Mouse (Mus musculus): ENCODE measurements around the gene Tmem229b. TPM values are rescaled to one million over a fixed set of nuclear protein-coding genes. Genes with fewer than 3 reads are reported as not detected.
"Not testable (repeated sequence)": the region's sequence is repeated elsewhere in the genome, so short reads cannot be mapped to it uniquely, and the experiment has no call there.

Tmem229b gene
- polyA plus RNA-seq, 1 experiment from 2014 or later: 3.9 TPM

DNA sequence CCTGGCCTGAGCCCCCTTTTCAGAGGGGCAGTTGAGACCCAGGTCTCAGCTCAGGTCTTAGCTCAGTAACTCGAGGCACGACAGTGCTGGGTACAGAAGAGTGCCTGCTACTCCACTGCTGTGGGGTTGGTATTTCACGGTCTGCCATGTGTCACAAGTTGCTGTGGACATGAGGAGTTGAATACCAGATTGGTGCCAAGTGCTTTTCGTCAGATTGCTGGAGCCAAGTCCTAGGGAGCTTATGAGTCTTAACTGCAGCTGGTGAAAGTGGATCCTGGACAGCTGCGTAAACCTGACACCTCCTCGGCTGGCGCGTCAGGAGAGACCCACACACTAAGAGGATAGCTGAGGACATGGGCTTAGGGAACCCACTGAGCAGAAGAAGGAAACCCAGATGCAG lies 37.2 kb upstream of the Tmem229b start:
- DNase-seq (ENCODE audit: low spot score): peak; percentile 16
- 0 out of 2 replicates have a peak, but pooled peaks have one; percentile 59 for ATAC-seq (replicated peaks; ENCODE audit: insufficient number of reproducible peaks, low FRiP score, low TSS enrichment, low read depth)
- Histone ChIP-seq H3K9me3 (replicated peaks; ENCODE audit: control insufficient read depth, low read length) (no peaks in the 10 kb centered on the region), H3K4me1 (ENCODE audit: control insufficient read depth, insufficient read depth, low read length) (no peaks in the 10 kb centered on the region), H3K4me2 (ENCODE audit: low read depth, low read length) (no peak overlapping the region), H3K9ac (replicated peaks; ENCODE audit: low read length) (no peak overlapping the region), H3K4me3 (ENCODE audit: low read depth, low read length) (no peak overlapping the region), H3K27ac (replicated peaks; ENCODE audit: low read depth, low read length) (no peak overlapping the region), H3K27me3 (ENCODE audit: control insufficient read depth, insufficient read depth, low read length) (no peaks in the 10 kb centered on the region), H3K36me3 (replicated peaks; ENCODE audit: control insufficient read depth, insufficient read depth, low read depth, low read length) (no peaks in the 10 kb centered on the region)
- WGBS: 69% methylated on average over 8 of the region's 8 CpGs

DNA sequence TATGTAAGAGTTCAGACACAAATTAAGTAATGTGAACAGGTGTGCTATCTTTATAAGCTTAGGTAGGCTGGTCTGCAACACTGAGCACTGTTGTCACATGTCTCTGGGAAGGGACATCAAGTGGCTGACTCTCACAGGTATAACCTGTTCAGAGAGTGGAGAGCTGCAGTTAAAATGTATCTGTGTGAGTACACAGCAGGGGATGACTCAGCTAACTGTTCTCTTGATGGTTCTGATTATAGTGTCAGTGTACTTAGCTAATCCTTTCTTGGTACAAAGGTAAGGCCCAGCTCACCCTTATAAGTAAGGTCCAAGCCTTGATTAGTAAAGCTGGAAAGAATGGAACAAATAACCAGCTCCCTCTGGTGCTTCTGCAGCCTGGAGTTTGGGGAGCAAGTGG lies 34.0 kb upstream of the Tmem229b start:
- no peak overlapping the region for H3K4me2 ChIP-seq (ENCODE audit: low read depth, low read length)
- H3K9me3 ChIP-seq (replicated peaks; ENCODE audit: control insufficient read depth, low read length): no peaks in the 10 kb centered on the region
- H3K36me3 ChIP-seq (replicated peaks; ENCODE audit: control insufficient read depth, insufficient read depth, low read depth, low read length): no peaks in the 10 kb centered on the region
- no peak overlapping the region for H3K4me3 ChIP-seq (ENCODE audit: low read depth, low read length)
- no peak overlapping the region for H3K27ac ChIP-seq (replicated peaks; ENCODE audit: low read depth, low read length)
- H3K4me1 ChIP-seq (ENCODE audit: control insufficient read depth, insufficient read depth, low read length): no peaks in the 10 kb centered on the region
- DNase-seq (ENCODE audit: low spot score) (no peak), ATAC-seq (replicated peaks; ENCODE audit: insufficient number of reproducible peaks, low FRiP score, low TSS enrichment, low read depth) (no peak)
- no peaks in the 10 kb centered on the region for H3K27me3 ChIP-seq (ENCODE audit: control insufficient read depth, insufficient read depth, low read length)
- no peak overlapping the region for H3K9ac ChIP-seq (replicated peaks; ENCODE audit: low read length)

GRCm38 (mm10) chr12:79040201-79040827 lies 32.9 kb upstream of the Tmem229b start:
- Histone ChIP-seq H3K36me3 (replicated peaks; ENCODE audit: control insufficient read depth, insufficient read depth, low read depth, low read length) (no peaks in the 10 kb centered on the region), H3K27me3 (ENCODE audit: control insufficient read depth, insufficient read depth, low read length) (no peaks in the 10 kb centered on the region), H3K4me3 (ENCODE audit: low read depth, low read length) (no peak overlapping the region), H3K9ac (replicated peaks; ENCODE audit: low read length) (no peak overlapping the region), H3K27ac (replicated peaks; ENCODE audit: low read depth, low read length) (no peak overlapping the region), H3K9me3 (replicated peaks; ENCODE audit: control insufficient read depth, low read length) (no peaks in the 10 kb centered on the region), H3K4me2 (ENCODE audit: low read depth, low read length) (no peak overlapping the region), H3K4me1 (ENCODE audit: control insufficient read depth, insufficient read depth, low read length) (no peaks in the 10 kb centered on the region)
- no peak for ATAC-seq (replicated peaks; ENCODE audit: insufficient number of reproducible peaks, low FRiP score, low TSS enrichment, low read depth)
- DNase-seq (ENCODE audit: low spot score): no peak
- 88% methylated on average over 11 of the region's 11 CpGs for WGBS

- Histone ChIP-seq H3K4me1 (ENCODE audit: control insufficient read depth, insufficient read depth, low read length) (no peaks in the 10 kb centered on the region), H3K4me3 (ENCODE audit: low read depth, low read length) (no peak overlapping the region), H3K9me3 (replicated peaks; ENCODE audit: control insufficient read depth, low read length) (no peaks in the 10 kb centered on the region), H3K27me3 (ENCODE audit: control insufficient read depth, insufficient read depth, low read length) (no peaks in the 10 kb centered on the region), H3K36me3 (replicated peaks; ENCODE audit: control insufficient read depth, insufficient read depth, low read depth, low read length) (no peaks in the 10 kb centered on the region), H3K9ac (replicated peaks; ENCODE audit: low read length) (no peak overlapping the region), H3K4me2 (ENCODE audit: low read depth, low read length) (no peak overlapping the region), H3K27ac (replicated peaks; ENCODE audit: low read depth, low read length) (no peak overlapping the region)
- 66% methylated on average over 8 of the region's 8 CpGs for WGBS
- DNase-seq (ENCODE audit: low spot score) (no peak), ATAC-seq (replicated peaks; ENCODE audit: insufficient number of reproducible peaks, low FRiP score, low TSS enrichment, low read depth) (no peak)
These were observed 32.3 kb upstream of the Tmem229b start for GRCm38 (mm10) chr12:79039708-79040107.

- no peak overlapping the region for H3K9ac ChIP-seq (replicated peaks; ENCODE audit: low read length)
- H3K4me2 ChIP-seq (ENCODE audit: low read depth, low read length): no peak overlapping the region
- no peaks in the 10 kb centered on the region for H3K4me1 ChIP-seq (ENCODE audit: control insufficient read depth, insufficient read depth, low read length)
- ATAC-seq (replicated peaks; ENCODE audit: insufficient number of reproducible peaks, low FRiP score, low TSS enrichment, low read depth) (no peak), DNase-seq (ENCODE audit: low spot score) (no peak)
- no peaks in the 10 kb centered on the region for H3K36me3 ChIP-seq (replicated peaks; ENCODE audit: control insufficient read depth, insufficient read depth, low read depth, low read length)
- H3K4me3 ChIP-seq (ENCODE audit: low read depth, low read length): no peak overlapping the region
- H3K9me3 ChIP-seq (replicated peaks; ENCODE audit: control insufficient read depth, low read length): no peaks in the 10 kb centered on the region
- no peaks in the 10 kb centered on the region for H3K27me3 ChIP-seq (ENCODE audit: control insufficient read depth, insufficient read depth, low read length)
- H3K27ac ChIP-seq (replicated peaks; ENCODE audit: low read depth, low read length): no peak overlapping the region
- 10% methylated on average over 3 of the region's 3 CpGs for WGBS
These were observed 27.9 kb upstream of the Tmem229b start for GRCm38 (mm10) chr12:79035349-79035748.

DNA sequence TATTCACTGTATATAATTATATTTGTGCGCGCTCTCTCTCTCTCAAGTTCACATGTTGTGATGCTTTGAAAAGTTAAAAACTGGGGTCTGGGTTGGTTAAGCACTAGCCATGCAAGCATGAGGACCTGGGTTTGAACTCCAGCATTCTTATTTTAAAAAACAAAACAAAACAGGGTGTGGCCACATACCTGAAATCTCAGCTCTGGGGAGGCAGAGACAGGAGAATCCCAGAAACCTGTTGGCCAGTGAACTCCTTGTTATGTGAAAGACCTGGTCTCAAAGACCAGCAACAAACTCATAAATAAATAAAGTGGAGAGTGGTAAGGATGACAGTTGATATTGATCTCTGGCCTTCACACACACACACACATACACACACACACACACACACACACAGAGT lies 26.9 kb upstream of the Tmem229b start:
- no peak overlapping the region for H3K9ac ChIP-seq (replicated peaks; ENCODE audit: low read length)
- H3K36me3 ChIP-seq (replicated peaks; ENCODE audit: control insufficient read depth, insufficient read depth, low read depth, low read length): no peaks in the 10 kb centered on the region
- ATAC-seq (replicated peaks; ENCODE audit: insufficient number of reproducible peaks, low FRiP score, low TSS enrichment, low read depth): no peak
- H3K4me3 ChIP-seq (ENCODE audit: low read depth, low read length): no peak overlapping the region
- 97% methylated on average over 2 of the region's 2 CpGs for WGBS
- no peak overlapping the region for H3K27ac ChIP-seq (replicated peaks; ENCODE audit: low read depth, low read length)
- no peaks in the 10 kb centered on the region for H3K9me3 ChIP-seq (replicated peaks; ENCODE audit: control insufficient read depth, low read length)
- H3K4me1 ChIP-seq (ENCODE audit: control insufficient read depth, insufficient read depth, low read length): peaks cover 4% of the 10 kb centered on the region; the same call in 1 of the 2 replicates
- no peak for DNase-seq (ENCODE audit: low spot score)
- no peaks in the 10 kb centered on the region for H3K27me3 ChIP-seq (ENCODE audit: control insufficient read depth, insufficient read depth, low read length)
- H3K4me2 ChIP-seq (ENCODE audit: low read depth, low read length): no peak overlapping the region

DNA sequence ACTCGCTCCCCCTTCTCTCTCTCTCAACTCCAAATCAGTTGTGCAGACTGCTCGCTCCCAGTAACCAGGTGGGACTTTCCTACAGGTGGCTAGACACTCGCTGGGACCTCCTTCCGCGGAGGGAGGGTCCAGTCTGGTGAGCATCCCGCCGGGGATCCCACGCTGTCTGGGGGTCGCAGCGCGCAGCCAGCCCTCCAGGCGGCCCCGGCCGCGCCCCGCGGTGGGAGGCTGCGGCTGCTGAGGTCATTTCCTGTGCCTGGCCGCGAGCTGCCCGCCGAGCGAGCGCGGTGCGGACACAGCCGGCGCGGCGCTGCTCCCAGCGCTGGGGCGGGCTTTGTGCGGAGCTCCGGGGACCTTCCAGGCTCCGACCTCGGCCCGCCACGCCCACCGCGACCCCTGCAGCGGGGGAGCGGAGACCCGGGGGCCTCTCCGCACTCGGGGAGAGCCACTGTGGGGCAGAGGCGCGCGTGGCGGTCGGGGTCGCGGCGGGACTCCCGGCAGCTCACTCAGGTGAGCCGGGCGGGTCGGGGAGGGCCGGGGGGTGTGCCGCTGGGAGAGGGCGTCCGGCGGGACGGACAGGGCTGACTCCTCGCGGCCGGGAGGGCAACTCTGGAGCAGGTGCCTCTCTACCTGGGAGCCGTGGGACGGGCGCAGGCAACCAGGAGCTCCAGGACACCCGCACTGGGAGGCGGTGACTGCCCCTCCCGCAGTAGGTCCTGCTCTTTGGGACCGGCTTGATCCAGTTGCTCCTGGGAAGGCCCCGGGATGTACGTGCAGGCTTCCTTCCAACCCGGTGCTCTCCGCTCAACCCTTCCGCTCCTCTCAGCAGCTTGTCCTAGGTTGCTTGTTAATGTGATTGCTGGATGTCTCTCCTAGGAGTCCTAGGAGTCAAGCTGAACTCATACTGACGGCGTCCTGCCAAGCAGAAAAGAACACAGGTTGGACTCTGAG lies 21.8 kb upstream of the Tmem229b start, which contains the start of gene Plekhh1:
Plekhh1 (plus strand) TSS at position 253 of the 951 bp plus-strand sequence.
- 1% methylated on average over 59 of the region's 80 CpGs for WGBS
- Histone ChIP-seq H3K4me2 (ENCODE audit: low read depth, low read length) (peak within 1 kb of the TSS; percentile 97), H3K4me3 (ENCODE audit: low read depth, low read length) (peak within 1 kb of the TSS; percentile 84), H3K27ac (replicated peaks; ENCODE audit: low read depth, low read length) (no peak within 1 kb of the TSS), H3K4me1 (ENCODE audit: control insufficient read depth, insufficient read depth, low read length) (peaks cover 4% of the 10 kb centered on the region; the same call in 1 of the 2 replicates), H3K27me3 (ENCODE audit: control insufficient read depth, insufficient read depth, low read length) (no peaks in the 10 kb centered on the region), H3K36me3 (replicated peaks; ENCODE audit: control insufficient read depth, insufficient read depth, low read depth, low read length) (no peaks in the 10 kb centered on the region), H3K9ac (replicated peaks; ENCODE audit: low read length) (peak within 1 kb of the TSS; percentile 88), H3K9me3 (replicated peaks; ENCODE audit: control insufficient read depth, low read length) (no peaks in the 10 kb centered on the region)
- DNase-seq (ENCODE audit: low spot score) (peak; percentile 78), ATAC-seq (replicated peaks; ENCODE audit: insufficient number of reproducible peaks, low FRiP score, low TSS enrichment, low read depth) (peak; percentile 90)

DNA sequence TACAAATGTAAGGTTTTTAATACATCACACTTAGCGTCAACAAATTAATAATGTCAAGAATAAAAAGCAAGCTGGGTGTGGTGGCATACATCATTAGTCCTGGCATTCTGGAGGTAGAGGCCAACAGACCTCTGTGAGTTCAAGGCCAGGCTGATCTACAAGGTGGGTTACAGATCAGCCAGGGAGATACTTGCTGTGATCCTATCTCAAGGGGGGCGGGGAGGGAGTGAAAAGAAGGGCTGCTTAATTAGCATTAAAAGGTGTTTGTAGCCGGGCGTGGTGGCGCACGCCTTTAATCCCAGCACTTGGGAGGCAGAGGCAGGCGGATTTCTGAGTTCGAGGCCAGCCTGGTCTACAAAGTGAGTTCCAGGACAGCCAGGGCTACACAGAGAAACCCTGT lies 20.1 kb upstream of the Tmem229b start:
- H3K4me2 ChIP-seq (ENCODE audit: low read depth, low read length); H3K27ac ChIP-seq (replicated peaks; ENCODE audit: low read depth, low read length); H3K4me1 ChIP-seq (ENCODE audit: control insufficient read depth, insufficient read depth, low read length); H3K36me3 ChIP-seq (replicated peaks; ENCODE audit: control insufficient read depth, insufficient read depth, low read depth, low read length); H3K4me3 ChIP-seq (ENCODE audit: low read depth, low read length); H3K27me3 ChIP-seq (ENCODE audit: control insufficient read depth, insufficient read depth, low read length); ATAC-seq (replicated peaks; ENCODE audit: insufficient number of reproducible peaks, low FRiP score, low TSS enrichment, low read depth); H3K9me3 ChIP-seq (replicated peaks; ENCODE audit: control insufficient read depth, low read length); DNase-seq (ENCODE audit: low spot score); H3K9ac ChIP-seq (replicated peaks; ENCODE audit: low read length): not testable (repeated sequence)
- 91% methylated on average over 8 of the region's 8 CpGs for WGBS
